Mouse (Mus musculus) adipocyte (in vitro differentiated cells): Measurements from ENCODE around the gene Tcf7l1.

Experiments used
- DNase-seq: peaks from one replicate; pipeline ENCODE4 v3.0.0-alpha.2; 2016; ENCODE audit warnings: low spot score

The Tcf7l1 gene

DNA sequence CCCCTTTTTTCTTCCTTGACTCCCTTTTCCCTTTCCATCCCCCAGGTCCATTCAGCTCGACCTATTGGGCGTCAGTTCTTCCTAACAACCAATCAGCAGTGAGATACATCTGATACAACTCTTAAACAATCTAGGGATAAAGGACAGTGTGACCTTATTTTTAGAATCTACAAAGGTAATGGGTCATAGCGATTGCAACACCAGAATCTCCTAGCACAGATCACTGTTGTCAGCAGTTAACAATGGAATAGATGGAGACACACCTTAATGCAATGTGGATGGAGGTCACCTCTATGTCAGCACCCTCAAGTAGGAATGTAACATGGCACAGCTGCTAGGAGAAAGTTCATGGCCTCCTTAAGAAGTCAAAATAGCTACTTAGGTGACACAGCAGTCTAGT, 166.1 kb downstream of the Tcf7l1 start:
- no peak for DNase-seq

DNA sequence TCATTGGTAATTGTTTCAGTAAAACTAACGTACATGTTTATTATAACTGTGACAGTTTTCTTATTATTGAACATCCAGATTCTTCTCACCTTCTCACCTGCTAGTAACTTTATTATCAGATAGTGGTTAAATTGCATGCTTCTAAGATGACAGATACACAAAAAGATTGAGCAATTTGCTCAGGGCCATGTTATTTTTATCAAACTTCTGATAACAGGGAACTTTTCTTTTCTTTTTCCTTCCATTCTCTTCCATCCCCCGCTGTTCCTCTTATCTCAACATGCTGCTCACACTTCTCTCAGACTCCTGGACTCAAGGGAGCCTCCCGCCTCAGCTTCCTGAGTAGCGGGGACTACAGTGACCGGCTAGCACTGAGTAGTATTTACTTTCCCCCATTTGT, 168.1 kb downstream of the Tcf7l1 start:
- DNase-seq = no peak

GRCm38 (mm10) chr6:72619734-72620532, 169.1 kb downstream of the Tcf7l1 start:
- no peak for DNase-seq

DNA sequence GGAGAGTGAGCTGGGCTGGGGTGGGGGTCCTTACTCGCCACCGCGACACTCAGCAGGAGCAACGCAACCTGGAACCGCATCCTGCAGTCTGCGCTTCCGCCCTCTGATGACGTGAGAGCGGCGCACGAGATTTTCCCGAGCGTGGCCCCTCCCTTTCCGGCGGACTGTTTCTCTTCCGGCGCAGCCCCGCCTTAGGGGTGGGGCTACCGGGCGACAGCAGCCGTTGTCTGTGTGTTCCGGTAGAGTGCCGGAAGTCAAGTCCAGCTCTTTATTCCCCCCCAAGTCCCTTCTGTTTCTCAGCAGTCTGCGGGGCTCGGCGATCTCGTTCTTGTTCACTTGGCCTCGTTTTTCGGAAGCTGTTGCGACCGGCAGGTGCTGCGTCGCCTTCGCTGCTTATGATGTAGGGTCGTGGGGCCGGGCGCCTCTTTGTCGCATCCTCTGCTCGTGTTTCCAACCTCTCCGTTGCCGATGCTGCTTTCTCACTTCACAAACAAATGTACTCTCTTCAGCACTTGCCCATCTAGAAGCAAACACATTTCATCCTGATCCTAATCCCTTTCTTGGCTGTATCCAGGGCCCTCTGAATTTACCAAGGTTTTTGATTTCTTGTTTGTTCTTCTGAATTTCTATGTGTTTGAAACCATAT, 172.3 kb downstream of the Tcf7l1 start, which contains the start of gene Tgoln1:
Gene Tgoln1 (minus strand): TSS at position 358 of the 646 bp plus-strand sequence.
- DNase-seq = peak; percentile 96

- DNase-seq = no peak
Observed at GRCm38 (mm10) chr6:72615561-72616375, 173.3 kb downstream of the Tcf7l1 start.

DNA sequence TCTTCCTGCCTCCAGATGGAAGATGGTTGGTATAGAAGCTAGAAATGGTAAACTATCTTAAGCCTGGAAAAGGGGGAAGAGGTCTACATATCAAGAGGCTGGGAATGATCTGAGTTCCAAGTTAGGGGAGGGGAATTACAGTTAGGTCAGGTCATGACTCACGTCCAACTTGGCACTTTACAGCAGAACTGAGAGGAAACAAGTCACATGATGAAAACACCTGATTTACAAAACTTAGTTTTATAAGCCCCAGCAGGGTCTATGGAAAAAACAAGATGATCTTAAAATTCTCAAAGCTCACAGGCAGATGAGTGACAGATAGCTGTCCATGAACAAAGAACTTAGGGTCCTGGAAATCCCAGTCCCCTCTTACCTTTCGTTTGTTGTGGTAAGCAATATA, 173.9 kb downstream of the Tcf7l1 start:
- peak; percentile 72 for DNase-seq

DNA sequence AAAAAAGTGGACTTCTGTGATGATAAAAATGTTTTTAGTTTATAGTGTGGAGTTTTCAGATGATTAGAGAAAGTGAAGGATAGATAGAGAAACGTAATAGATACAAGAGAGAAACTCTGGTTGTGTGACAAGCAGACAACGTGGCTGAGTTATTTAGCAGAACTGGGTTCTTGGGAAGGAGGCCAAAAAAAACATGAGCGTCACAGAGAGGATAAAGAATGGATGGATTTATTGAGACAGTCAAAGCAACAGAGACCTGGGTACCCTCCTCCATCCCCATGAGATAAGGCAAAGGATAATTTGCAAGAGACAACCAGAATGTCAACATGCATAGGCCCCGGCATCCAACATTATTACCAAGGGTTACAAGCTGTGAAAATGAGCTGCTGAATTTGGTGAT, 178.8 kb downstream of the Tcf7l1 start:
- peak; percentile 38 for DNase-seq

DNA sequence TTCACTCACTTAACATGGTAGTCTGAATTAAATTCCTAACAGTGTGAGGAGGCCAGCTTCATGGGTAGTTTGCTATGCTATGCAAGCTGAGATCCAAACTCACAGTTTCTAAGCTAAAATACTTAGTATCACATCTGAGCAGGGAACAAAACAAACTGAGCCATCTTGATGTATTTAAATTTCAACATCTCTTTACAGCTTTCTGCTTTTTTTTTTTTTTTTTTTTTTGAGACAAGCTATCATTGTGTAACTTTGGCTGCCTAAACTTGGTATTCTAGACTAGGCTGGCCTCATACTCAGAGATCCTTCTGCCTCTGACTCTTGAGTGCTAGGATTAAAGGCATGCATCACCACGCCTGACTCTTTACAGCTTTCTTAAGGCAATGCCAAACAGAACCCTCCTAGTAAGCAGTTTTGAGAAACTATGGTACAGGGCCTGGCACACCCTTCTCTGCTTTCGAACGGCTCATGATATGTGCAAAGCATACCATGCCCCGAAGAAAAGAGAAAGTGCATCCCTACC, 180.3 kb downstream of the Tcf7l1 start:
- DNase-seq = peak; percentile 51

- peak; percentile 85 for DNase-seq
Observed at GRCm38 (mm10) chr6:72607676-72608075, 181.4 kb downstream of the Tcf7l1 start.

DNA sequence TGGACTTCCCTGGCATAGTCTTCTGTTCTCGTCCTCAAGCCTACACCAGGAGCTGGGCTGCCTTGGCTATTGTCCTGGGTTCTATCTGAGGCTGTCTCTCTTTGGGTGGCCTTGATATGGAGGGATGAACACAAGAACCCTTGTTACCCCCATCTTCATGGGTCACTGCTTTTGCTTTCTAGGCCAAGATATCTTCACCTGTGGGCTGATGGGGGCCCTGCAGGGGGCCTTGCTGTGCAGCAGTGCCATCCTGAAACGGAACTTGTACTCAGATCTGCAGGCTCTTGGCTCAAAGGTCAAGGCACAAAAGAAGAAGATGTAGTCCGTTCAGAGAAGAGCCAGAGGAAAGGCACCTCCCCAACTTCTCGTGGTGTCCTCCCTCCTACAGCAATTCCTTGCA, 182.0 kb downstream of the Tcf7l1 start:
- peak; percentile 26 for DNase-seq

- no peak for DNase-seq
Observed at GRCm38 (mm10) chr6:72604066-72604465, 185.0 kb downstream of the Tcf7l1 start.

GRCm38 (mm10) chr6:72601732-72602131, 187.3 kb downstream of the Tcf7l1 start:
- DNase-seq = peak; percentile 93

DNA sequence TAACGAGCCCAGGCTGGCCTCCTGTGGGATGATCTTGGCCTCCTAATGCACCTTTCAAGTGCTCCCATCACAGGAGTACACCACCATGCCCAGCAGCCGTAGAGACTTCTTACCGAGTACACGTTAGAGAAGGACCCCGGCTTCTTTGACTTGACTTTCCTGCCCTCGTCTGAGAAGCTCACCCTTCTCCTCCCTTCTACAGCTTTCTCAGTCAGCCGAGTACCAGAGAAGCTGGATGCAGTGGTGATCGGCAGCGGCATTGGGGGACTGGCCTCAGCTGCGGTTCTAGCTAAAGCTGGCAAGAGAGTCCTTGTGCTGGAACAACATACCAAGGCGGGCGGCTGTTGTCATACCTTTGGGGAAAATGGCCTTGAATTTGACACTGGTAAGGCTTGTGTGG, 188.3 kb downstream of the Tcf7l1 start:
- DNase-seq = no peak

DNA sequence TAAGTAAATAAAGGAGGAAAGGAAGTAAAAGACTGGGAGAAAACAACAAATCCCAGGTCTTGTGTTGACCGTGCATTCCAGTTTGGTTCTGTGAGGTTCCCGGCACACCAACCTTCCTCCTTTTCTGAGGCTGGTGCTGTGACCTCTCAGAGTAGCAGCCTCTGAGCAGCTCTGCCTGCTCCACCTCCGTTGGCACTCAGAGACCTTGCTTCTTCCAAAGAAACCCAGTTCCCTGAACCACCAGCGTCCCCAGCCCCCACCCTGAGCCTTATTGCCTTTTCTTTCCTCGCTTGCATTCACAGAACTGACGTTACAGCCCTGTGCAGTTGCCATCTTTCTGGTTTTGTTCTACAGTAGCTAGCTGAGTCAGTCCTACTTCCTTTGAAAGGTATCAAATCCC, 188.8 kb downstream of the Tcf7l1 start:
- DNase-seq = peak; percentile 63

DNA sequence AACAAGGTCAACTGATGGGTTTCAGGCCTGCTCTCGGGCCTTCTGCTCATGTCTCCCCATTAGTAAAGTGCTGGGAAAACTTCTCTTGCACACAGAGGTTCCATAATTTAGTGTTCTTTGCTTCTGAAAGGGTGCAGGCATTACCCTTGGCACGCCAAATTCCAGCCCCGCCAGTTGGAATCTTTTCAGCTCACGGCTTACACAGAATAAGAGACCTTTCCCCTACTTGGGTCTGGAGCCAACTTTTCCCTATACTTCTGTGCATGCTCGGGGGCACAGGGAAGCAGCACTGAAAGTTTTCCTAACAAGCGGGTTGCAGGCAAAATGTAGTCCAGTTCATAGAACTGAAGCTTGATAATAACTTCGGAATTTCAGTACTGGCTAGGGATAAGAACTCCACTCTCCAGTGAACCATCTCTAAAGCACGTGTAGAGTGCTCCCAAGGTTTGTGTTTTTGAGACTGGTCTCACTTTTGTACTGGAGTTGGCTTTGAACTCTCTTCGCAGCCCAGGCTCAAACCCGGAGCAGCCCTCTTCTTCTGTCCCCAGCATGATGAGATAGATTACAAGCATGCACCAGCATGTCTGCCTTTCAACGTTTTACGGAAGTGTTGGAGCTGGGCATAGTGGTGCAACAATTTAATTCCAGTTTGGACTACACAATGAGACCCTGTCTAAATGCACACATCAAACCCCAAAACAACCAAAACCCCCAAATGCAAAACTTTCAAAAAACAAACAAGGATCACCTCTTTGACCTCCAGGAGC, 190.1 kb downstream of the Tcf7l1 start:
- peak; percentile 88 for DNase-seq

DNA sequence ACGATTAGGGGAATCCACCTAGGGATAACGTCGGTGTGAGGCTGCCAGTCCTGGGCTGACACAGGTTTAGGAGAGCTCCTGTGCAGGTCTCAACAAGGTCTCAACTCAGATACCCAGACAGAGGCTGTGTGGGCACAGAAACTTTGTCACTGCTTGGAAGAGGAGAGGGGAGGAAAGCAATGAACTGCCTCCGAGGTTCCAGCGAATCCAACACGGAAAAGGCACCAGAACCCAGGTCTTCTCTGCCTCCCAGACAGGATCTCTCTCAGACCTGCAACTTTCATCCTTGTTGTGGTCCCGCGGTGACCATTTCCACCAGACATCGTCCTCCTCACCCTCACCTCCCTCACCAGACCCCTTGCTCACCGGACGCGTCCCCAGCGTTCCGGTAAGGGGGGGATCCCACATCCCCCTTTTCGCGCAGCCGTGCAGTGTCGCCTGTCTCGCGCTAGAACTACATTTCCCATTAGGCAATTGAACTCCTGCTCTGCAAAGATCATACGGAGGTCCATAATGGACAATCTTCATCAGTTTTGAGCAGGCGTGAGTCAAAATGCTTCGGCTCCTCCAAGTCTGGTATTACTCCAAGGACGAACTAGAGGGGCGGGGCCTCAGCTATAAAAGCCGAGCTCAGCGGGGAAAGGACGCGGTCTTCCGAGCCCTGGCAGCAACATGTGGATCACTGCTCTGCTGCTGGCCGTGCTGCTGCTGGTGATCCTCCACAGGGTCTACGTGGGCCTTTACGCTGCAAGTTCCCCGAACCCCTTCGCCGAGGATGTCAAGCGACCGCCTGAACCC, 190.9 kb downstream of the Tcf7l1 start, which contains the start of the genes Elmod3 and Retsat:
Gene Elmod3 (minus strand): TSS at position 458 of the 798 bp plus-strand sequence.
Gene Retsat (plus strand): TSS at position 520 of the 798 bp plus-strand sequence.
- DNase-seq = peak; percentile 99

GRCm38 (mm10) chr6:72597083-72597874, 191.8 kb downstream of the Tcf7l1 start:
- DNase-seq = peak; percentile 59

DNA sequence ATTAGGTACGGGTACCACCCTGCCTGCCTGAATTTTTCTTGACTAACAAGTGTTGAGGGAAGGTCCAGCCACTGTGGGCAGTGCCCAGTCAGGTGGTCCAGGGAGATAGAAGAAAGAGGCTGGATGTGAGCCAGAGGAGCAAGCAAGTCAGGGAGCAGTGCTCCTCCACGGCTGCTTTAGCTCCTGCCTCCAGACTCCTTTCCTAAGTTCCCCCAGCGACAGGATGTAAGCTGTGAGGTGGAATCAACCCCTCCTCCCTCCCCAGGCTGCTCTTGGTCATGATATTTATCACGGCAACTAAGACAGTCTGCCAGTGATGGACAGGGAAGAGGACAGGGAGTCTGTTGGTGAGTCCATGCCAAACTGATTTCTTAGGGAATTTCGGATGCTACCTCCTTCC, 195.1 kb downstream of the Tcf7l1 start:
- no peak for DNase-seq

DNA sequence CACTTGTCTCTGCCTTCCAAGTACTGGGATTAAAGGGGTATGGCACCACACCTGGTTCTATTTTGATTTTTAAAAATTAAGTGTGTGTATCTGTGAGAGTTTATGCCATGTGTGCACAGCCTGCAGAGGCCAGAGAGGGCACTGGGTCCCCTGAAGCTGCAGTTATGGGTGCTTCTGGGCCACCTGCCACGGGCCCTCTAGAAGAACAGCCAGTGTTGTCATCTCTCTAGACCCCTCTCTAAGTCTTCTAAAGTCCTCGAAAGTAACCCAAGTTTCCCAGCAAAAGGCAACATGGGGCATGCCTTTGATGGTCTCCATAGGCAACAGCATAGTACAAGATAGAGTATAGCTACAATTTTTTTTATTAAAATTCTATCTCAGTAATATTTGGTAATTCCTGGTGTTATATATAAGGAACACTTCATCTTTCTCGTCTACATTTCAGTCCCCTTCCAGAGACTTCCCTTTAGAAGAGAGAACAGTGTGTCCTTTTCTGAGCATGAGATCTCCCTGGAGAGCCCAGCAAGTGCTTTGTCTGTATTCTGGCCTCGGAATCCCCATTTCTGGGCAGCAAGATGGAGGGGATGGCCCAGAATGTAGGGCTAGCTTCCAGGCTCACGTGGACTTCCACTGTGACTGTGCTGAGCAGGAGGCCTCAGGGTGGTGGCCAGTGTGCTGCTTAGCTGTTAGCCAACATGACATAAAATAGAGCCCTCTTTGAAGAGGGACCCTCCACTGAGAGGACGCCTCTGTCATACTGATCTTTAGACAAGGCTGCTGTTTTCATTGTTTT, 195.8 kb downstream of the Tcf7l1 start:
- DNase-seq = peak; percentile 52
